Mouse (Mus musculus): ENCODE measurements around the gene Pde3a. TPM values are rescaled to one million over a fixed set of nuclear protein-coding genes. Genes with fewer than 3 reads are reported as not detected.

Gene Pde3a
- polyA plus RNA-seq, 1 experiment = 0.04 TPM

DNA sequence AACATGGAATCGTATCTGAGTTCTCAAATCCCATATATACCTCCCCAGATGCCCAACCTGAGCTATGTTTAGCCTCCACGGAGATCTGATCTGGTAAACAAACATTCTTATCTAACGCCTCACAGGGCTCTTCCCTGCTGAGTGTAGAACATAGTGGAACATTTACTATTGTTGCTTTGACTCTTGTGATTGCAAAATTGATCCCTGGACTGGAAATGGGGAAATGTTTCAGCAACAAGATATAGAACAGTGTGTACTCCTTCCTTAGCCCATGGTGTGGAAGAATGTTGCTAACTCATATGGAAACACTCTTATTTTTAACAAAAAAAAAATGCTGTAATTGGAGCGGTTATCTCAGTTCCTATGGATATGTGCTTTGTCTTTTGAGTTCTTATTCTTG, 98.8 kb downstream of the Pde3a start:
- H3K36me3 ChIP-seq (ENCODE audit: control insufficient read depth, insufficient read depth, low read length, poor library complexity, severe bottlenecking) = no peaks in the 10 kb centered on the region
- no peak overlapping the region for H3K9ac ChIP-seq (ENCODE audit: low read depth, poor library complexity, severe bottlenecking)
- TF ChIP-seq CTCF (IDR thresholded peaks at IDR 0.05; ENCODE audit: low read depth, low read length) (no peak), POLR2A (IDR thresholded peaks at IDR 0.05; ENCODE audit: insufficient read depth, low read length) (no peak), EP300 (IDR thresholded peaks at IDR 0.05; ENCODE audit: insufficient read depth, low read depth, low read length) (no peak)
- H3K27me3 ChIP-seq (ENCODE audit: control insufficient read depth, insufficient read depth, low read length, poor library complexity, severe bottlenecking) = no peaks in the 10 kb centered on the region
- H3K27ac ChIP-seq (ENCODE audit: insufficient read depth, low read length) = no peak overlapping the region
- no peaks in the 10 kb centered on the region for H3K9me3 ChIP-seq (replicated peaks; ENCODE audit: control insufficient read depth, insufficient read depth, low read length, poor library complexity, severe bottlenecking)
- H3K4me3 ChIP-seq (ENCODE audit: low read depth, low read length) = no peak overlapping the region
- no peaks in the 10 kb centered on the region for H3K4me1 ChIP-seq (ENCODE audit: control insufficient read depth, insufficient read depth, low read length)

DNA sequence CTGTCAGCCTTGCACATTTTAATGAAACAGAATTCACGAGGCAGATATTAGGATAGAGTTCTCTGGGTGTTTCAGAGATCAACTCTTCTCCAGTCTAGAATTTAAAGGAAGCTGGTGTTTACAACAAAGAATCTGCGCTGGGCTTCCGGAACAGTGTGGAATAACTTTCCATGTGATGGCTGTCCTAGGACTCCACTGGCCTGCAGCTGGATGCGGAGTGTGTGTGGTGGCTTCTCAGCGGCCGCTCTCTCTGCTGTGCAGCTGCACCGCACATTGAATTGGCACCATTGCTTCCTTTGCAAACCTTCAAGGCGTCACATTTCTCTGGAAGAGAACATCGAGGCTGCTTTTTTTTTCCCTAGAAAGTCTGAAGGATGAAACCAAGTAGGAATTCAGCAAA, 99.5 kb downstream of the Pde3a start:
- no peak overlapping the region for H3K27ac ChIP-seq (ENCODE audit: insufficient read depth, low read length)
- H3K36me3 ChIP-seq (ENCODE audit: control insufficient read depth, insufficient read depth, low read length, poor library complexity, severe bottlenecking) = no peaks in the 10 kb centered on the region
- H3K4me3 ChIP-seq (ENCODE audit: low read depth, low read length) = no peak overlapping the region
- H3K4me1 ChIP-seq (ENCODE audit: control insufficient read depth, insufficient read depth, low read length) = no peaks in the 10 kb centered on the region
- no peak for TF ChIP-seq CTCF (IDR thresholded peaks at IDR 0.05; ENCODE audit: low read depth, low read length)
- TF ChIP-seq EP300 (IDR thresholded peaks at IDR 0.05; ENCODE audit: insufficient read depth, low read depth, low read length) = no peak
- TF ChIP-seq POLR2A (IDR thresholded peaks at IDR 0.05; ENCODE audit: insufficient read depth, low read length) = no peak
- no peaks in the 10 kb centered on the region for H3K27me3 ChIP-seq (ENCODE audit: control insufficient read depth, insufficient read depth, low read length, poor library complexity, severe bottlenecking)
- H3K9ac ChIP-seq (ENCODE audit: low read depth, poor library complexity, severe bottlenecking) = no peak overlapping the region
- no peaks in the 10 kb centered on the region for H3K9me3 ChIP-seq (replicated peaks; ENCODE audit: control insufficient read depth, insufficient read depth, low read length, poor library complexity, severe bottlenecking)

DNA sequence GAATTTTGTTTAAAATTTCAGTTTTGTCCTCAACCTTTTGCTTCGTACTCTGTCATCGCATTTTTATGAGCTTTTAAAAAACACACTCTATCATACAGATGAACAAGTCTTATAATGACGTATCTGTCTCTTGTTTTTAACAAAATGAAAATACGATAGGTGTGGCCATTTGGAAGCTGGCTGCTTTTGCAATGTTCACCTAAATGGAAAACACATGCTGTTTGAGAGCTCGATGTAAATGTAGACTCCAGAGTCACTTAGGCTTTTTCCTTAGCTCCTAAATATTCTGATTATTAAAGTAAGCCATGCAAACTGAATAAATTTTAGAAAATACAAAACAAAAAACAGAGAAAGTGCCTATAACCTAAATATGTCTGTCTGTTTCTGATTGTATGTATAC, 101.2 kb downstream of the Pde3a start:
- TF ChIP-seq CTCF (IDR thresholded peaks at IDR 0.05; ENCODE audit: low read depth, low read length) (no peak), POLR2A (IDR thresholded peaks at IDR 0.05; ENCODE audit: insufficient read depth, low read length) (no peak), EP300 (IDR thresholded peaks at IDR 0.05; ENCODE audit: insufficient read depth, low read depth, low read length) (no peak)
- Histone ChIP-seq H3K27ac (ENCODE audit: insufficient read depth, low read length) (no peak overlapping the region), H3K9me3 (replicated peaks; ENCODE audit: control insufficient read depth, insufficient read depth, low read length, poor library complexity, severe bottlenecking) (no peaks in the 10 kb centered on the region), H3K4me3 (ENCODE audit: low read depth, low read length) (no peak overlapping the region), H3K36me3 (ENCODE audit: control insufficient read depth, insufficient read depth, low read length, poor library complexity, severe bottlenecking) (no peaks in the 10 kb centered on the region), H3K27me3 (ENCODE audit: control insufficient read depth, insufficient read depth, low read length, poor library complexity, severe bottlenecking) (no peaks in the 10 kb centered on the region), H3K4me1 (ENCODE audit: control insufficient read depth, insufficient read depth, low read length) (no peaks in the 10 kb centered on the region), H3K9ac (ENCODE audit: low read depth, poor library complexity, severe bottlenecking) (no peak overlapping the region)

DNA sequence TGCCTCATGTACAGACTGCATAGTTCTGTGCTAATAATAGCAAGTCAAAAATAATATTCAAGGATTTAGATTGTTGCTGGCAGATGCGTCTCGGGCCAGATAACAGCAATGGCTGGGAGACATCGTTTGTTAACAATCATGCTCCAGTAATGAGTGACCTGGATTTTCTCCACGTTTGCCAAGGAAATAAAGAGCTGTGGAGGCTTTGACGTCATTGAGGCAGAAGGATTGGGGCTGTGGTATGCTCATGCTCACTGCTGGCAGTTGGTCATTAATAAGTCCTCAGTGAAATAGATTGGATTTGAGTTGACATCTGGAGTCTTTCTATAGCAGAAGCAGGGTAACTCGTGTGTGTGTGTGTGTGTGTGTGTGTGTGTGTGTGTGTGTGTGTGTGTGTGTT, 103.2 kb downstream of the Pde3a start:
- Histone ChIP-seq H3K9ac (ENCODE audit: low read depth, poor library complexity, severe bottlenecking) (no peak overlapping the region), H3K9me3 (replicated peaks; ENCODE audit: control insufficient read depth, insufficient read depth, low read length, poor library complexity, severe bottlenecking) (no peaks in the 10 kb centered on the region), H3K27me3 (ENCODE audit: control insufficient read depth, insufficient read depth, low read length, poor library complexity, severe bottlenecking) (no peaks in the 10 kb centered on the region), H3K4me1 (ENCODE audit: control insufficient read depth, insufficient read depth, low read length) (no peaks in the 10 kb centered on the region), H3K36me3 (ENCODE audit: control insufficient read depth, insufficient read depth, low read length, poor library complexity, severe bottlenecking) (no peaks in the 10 kb centered on the region), H3K4me3 (ENCODE audit: low read depth, low read length) (no peak overlapping the region), H3K27ac (ENCODE audit: insufficient read depth, low read length) (no peak overlapping the region)
- TF ChIP-seq CTCF (IDR thresholded peaks at IDR 0.05; ENCODE audit: low read depth, low read length) = no peak
- TF ChIP-seq POLR2A (IDR thresholded peaks at IDR 0.05; ENCODE audit: insufficient read depth, low read length) = no peak
- TF ChIP-seq EP300 (IDR thresholded peaks at IDR 0.05; ENCODE audit: insufficient read depth, low read depth, low read length) = no peak

DNA sequence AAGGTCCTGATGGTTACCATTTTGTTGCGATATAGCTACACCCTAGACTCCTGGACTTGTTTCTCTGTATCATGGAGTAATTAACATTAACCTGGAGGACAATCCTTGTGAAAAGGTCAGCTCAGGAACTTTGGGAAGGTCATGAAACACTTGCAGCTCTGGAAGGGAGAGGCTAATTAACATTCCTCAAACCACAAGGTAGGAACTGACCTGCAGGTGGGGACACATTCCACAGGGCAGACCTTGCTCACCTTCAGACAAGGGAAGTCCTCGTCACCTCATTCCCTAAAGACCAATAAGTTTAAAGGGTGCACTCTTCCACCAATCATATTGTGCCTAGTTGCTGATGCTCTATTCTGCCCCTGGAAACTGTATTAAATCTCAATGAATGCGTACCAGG, 114.6 kb downstream of the Pde3a start:
- Histone ChIP-seq H3K9me3 (replicated peaks; ENCODE audit: control insufficient read depth, insufficient read depth, low read length, poor library complexity, severe bottlenecking) (peaks cover 7% of the 10 kb centered on the region), H3K36me3 (ENCODE audit: control insufficient read depth, insufficient read depth, low read length, poor library complexity, severe bottlenecking) (no peaks in the 10 kb centered on the region), H3K27ac (ENCODE audit: insufficient read depth, low read length) (no peak overlapping the region), H3K27me3 (ENCODE audit: control insufficient read depth, insufficient read depth, low read length, poor library complexity, severe bottlenecking) (no peaks in the 10 kb centered on the region), H3K4me3 (ENCODE audit: low read depth, low read length) (no peak overlapping the region), H3K9ac (ENCODE audit: low read depth, poor library complexity, severe bottlenecking) (no peak overlapping the region), H3K4me1 (ENCODE audit: control insufficient read depth, insufficient read depth, low read length) (no peaks in the 10 kb centered on the region)
- TF ChIP-seq POLR2A (IDR thresholded peaks at IDR 0.05; ENCODE audit: insufficient read depth, low read length) (no peak), EP300 (IDR thresholded peaks at IDR 0.05; ENCODE audit: insufficient read depth, low read depth, low read length) (peak; percentile 50; the same call in 1 of the 2 replicates)

DNA sequence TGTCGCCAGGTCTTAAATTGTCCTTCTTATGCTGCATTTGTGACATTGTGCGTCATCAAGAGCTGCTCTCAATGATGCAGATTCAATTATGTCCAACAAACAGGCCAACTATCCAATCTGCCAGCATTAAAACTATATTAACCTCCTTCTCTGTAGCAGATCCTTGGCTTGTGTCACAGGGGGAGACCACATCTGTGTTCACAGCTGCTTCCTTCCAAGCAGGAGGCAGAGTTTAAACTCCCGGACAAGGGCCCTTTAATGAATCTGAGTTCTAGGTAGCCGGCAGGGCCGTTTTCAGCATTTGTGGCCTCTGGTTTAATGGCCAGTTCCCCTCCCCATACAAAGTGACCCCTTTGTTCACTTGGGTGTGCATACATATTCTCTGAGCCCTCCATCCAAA, 118.0 kb downstream of the Pde3a start:
- Histone ChIP-seq H3K36me3 (ENCODE audit: control insufficient read depth, insufficient read depth, low read length, poor library complexity, severe bottlenecking) (no peaks in the 10 kb centered on the region), H3K9me3 (replicated peaks; ENCODE audit: control insufficient read depth, insufficient read depth, low read length, poor library complexity, severe bottlenecking) (peaks cover 7% of the 10 kb centered on the region), H3K27ac (ENCODE audit: insufficient read depth, low read length) (no peak overlapping the region), H3K9ac (ENCODE audit: low read depth, poor library complexity, severe bottlenecking) (no peak overlapping the region), H3K4me1 (ENCODE audit: control insufficient read depth, insufficient read depth, low read length) (no peaks in the 10 kb centered on the region), H3K4me3 (ENCODE audit: low read depth, low read length) (no peak overlapping the region), H3K27me3 (ENCODE audit: control insufficient read depth, insufficient read depth, low read length, poor library complexity, severe bottlenecking) (no peaks in the 10 kb centered on the region)
- no peak for TF ChIP-seq CTCF (IDR thresholded peaks at IDR 0.05; ENCODE audit: low read depth, low read length)

Measured in ES-Bruce4 (cell line).